19 mouse cellular contexts compared by ENCODE assay signal in the genomic region with DNA sequence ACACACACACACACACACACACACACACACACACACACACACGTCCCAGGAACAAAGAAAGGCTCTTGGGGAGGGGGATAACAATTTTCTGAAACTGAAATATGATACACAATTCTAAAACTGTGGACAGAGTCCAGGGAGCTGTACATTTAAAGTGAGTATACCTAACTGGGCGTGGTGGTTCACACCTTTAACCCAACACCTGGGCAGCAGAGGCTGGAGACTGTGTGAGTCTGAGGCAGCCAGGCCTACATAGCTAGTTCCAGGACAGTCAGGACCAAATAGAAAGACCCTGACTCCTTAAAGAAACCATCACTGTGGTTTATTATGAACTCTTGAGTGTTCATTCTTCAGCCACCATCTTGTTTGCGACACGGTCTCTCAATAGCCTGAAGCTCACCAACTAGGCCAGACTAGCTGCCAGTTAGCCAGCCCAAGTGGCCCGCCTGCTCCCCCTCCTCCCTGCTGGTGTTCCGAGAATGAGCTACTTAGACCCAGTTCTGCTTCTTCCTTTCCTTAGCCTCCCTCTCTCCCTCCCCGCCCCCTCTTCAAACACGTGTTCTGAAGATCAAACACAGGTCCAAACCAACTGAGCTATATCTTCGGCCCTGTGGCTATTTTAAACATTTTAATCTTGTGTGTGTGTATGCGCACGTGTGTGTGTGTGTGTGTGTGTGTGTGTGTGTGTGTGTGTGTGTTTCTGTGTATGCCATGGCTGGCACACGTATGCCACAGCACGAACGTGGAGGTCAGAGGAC. TPM values are rescaled to one million over a fixed set of nuclear protein-coding genes. Genes with fewer than 3 reads are reported as not detected.
DNase-seq lines count a peak whose midpoint lies in the region; ATAC-seq and TF ChIP-seq lines count a peak whose summit lies in the region.
"Had no signal": no experiment of that assay in that cellular context is flagged by ENCODE, and none has a peak within 500 bp of the region (broad histone marks: within the 10 kb centered on the region; RNA-seq: fewer than 3 reads in every experiment).

No protein-coding gene starts in this region.

- 65% methylated on average over 14 of the region's 14 CpGs for WGBS in lung, postnatal 0 days
- WGBS in midbrain, embryonic 11.5 days: 88% methylated on average over 14 of the region's 14 CpGs
- 84% methylated on average over 14 of the region's 14 CpGs for WGBS in midbrain, embryonic 15.5 days
- WGBS in stomach, embryonic 14.5 days: 73% methylated on average over 14 of the region's 14 CpGs

- no peak overlapping the region for H3K4me2 ChIP-seq in lung, postnatal 0 days (replicated peaks; ENCODE audit: low read depth, low read length)
- H3K4me2 ChIP-seq in midbrain, embryonic 11.5 days: no peak overlapping the region
- no peak overlapping the region for H3K4me2 ChIP-seq in midbrain, embryonic 15.5 days
- H3K4me2 ChIP-seq in stomach, embryonic 14.5 days (replicated peaks; ENCODE audit: low read depth, low read length): no peak overlapping the region
- H3K4me2 ChIP-seq: embryonic facial prominence, embryonic 12.5 days; forebrain, embryonic 13.5 days; forebrain, embryonic 15.5 days had no signal

- H3K27me3 ChIP-seq in lung, postnatal 0 days (replicated peaks; ENCODE audit: insufficient read depth, low read length): no peaks in the 10 kb centered on the region
- peaks cover 2% of the 10 kb centered on the region for H3K27me3 ChIP-seq in midbrain, embryonic 11.5 days (ENCODE audit: control insufficient read depth, insufficient read depth, low read length)
- no peaks in the 10 kb centered on the region for H3K27me3 ChIP-seq in midbrain, embryonic 15.5 days (replicated peaks)
- no peaks in the 10 kb centered on the region for H3K27me3 ChIP-seq in stomach, embryonic 14.5 days (ENCODE audit: control insufficient read depth, insufficient read depth, low read length)
- H3K27me3 ChIP-seq: embryonic facial prominence, embryonic 12.5 days; forebrain, embryonic 15.5 days had no signal

- TF ChIP-seq CTCF in lung, postnatal 0 days (IDR thresholded peaks at IDR 0.05): no peak

- DNase-seq in lung, adult 18-20 months: peak; percentile 18 to 33
- DNase-seq in lung, postnatal 0 days (ENCODE audit: low spot score): no peak
- peak; percentile 47 for DNase-seq in midbrain, embryonic 11.5 days (ENCODE audit: low spot score, missing footprints)
- DNase-seq in cerebellum, adult 8-10 months: no peak
- DNase-seq: adrenal gland, adult 2 months; adrenal gland, postnatal 10 days; adrenal gland, postnatal 25 days; cerebellum, adult 11 months; cerebellum, adult 18-20 months; cerebellum, adult 9-10 months; cerebellum, postnatal 10 days; cerebellum, postnatal 25 days had no signal

- no peak for TF ChIP-seq EP300 in lung, postnatal 0 days (IDR thresholded peaks at IDR 0.05)

- no peak overlapping the region for H3K4me3 ChIP-seq in lung, postnatal 0 days (ENCODE audit: low read depth, low read length)
- no peak overlapping the region for H3K4me3 ChIP-seq in midbrain, embryonic 11.5 days (ENCODE audit: low read depth, low read length)
- H3K4me3 ChIP-seq in midbrain, embryonic 15.5 days: no peak overlapping the region
- H3K4me3 ChIP-seq in stomach, embryonic 14.5 days (ENCODE audit: low read depth, low read length): no peak overlapping the region
- H3K4me3 ChIP-seq: embryonic facial prominence, embryonic 10.5 days; embryonic facial prominence, embryonic 12.5 days; forebrain, embryonic 13.5 days; forebrain, embryonic 15.5 days had no signal

- peaks cover 5% of the 10 kb centered on the region; the same call in 1 of the 2 replicates for H3K4me1 ChIP-seq in lung, postnatal 0 days (ENCODE audit: insufficient read depth, low read depth, low read length)
- H3K4me1 ChIP-seq in midbrain, embryonic 11.5 days (ENCODE audit: control insufficient read depth, insufficient read depth, low read length): peaks cover 23% of the 10 kb centered on the region
- H3K4me1 ChIP-seq in midbrain, embryonic 15.5 days: peaks cover 25% of the 10 kb centered on the region
- peaks cover 13% of the 10 kb centered on the region; the same call in 1 of the 2 replicates for H3K4me1 ChIP-seq in stomach, embryonic 14.5 days (ENCODE audit: control insufficient read depth, insufficient read depth, low read length)

- no peak overlapping the region for H3K9ac ChIP-seq in lung, postnatal 0 days (replicated peaks; ENCODE audit: low read depth)
- no peak overlapping the region for H3K9ac ChIP-seq in midbrain, embryonic 11.5 days (ENCODE audit: low read length)
- H3K9ac ChIP-seq in midbrain, embryonic 15.5 days: no peak overlapping the region
- H3K9ac ChIP-seq in stomach, embryonic 14.5 days (replicated peaks; ENCODE audit: low read depth, low read length): no peak overlapping the region
- H3K9ac ChIP-seq: embryonic facial prominence, embryonic 12.5 days; forebrain, embryonic 13.5 days; forebrain, embryonic 15.5 days had no signal

- no peaks in the 10 kb centered on the region for H3K36me3 ChIP-seq in lung, postnatal 0 days (ENCODE audit: insufficient read depth, low read length)
- no peaks in the 10 kb centered on the region for H3K36me3 ChIP-seq in midbrain, embryonic 11.5 days (ENCODE audit: control insufficient read depth, insufficient read depth, low read length)
- no peaks in the 10 kb centered on the region for H3K36me3 ChIP-seq in midbrain, embryonic 15.5 days (replicated peaks)
- no peaks in the 10 kb centered on the region for H3K36me3 ChIP-seq in stomach, embryonic 14.5 days (ENCODE audit: control insufficient read depth, insufficient read depth, low read length)
- H3K36me3 ChIP-seq: embryonic facial prominence, embryonic 10.5 days; embryonic facial prominence, embryonic 12.5 days; forebrain, embryonic 15.5 days had no signal

- no peak; the same call in 1 of the 2 replicates for ATAC-seq in lung, postnatal 0 days
- ATAC-seq in midbrain, embryonic 11.5 days (ENCODE audit: low FRiP score): no peak
- ATAC-seq in midbrain, embryonic 15.5 days (replicated peaks): no peak
- ATAC-seq in stomach, embryonic 14.5 days (ENCODE audit: insufficient number of reproducible peaks, insufficient read depth, low FRiP score, low read depth): 0 out of 2 replicates have a peak, but pooled peaks have one; percentile 64
- ATAC-seq in granulocyte monocyte progenitor cell, adult 5-6 weeks (replicated peaks; ENCODE audit: poor library complexity, severe bottlenecking): no peak
- ATAC-seq: forebrain, embryonic 13.5 days; forebrain, embryonic 15.5 days had no signal

- H3K9me3 ChIP-seq in lung, postnatal 0 days (ENCODE audit: low read length): no peaks in the 10 kb centered on the region
- no peaks in the 10 kb centered on the region for H3K9me3 ChIP-seq in midbrain, embryonic 11.5 days (ENCODE audit: control insufficient read depth, low read length)
- no peaks in the 10 kb centered on the region for H3K9me3 ChIP-seq in midbrain, embryonic 15.5 days
- H3K9me3 ChIP-seq in stomach, embryonic 14.5 days (ENCODE audit: control insufficient read depth, low read depth, low read length): no peaks in the 10 kb centered on the region
- H3K9me3 ChIP-seq: embryonic facial prominence, embryonic 10.5 days; embryonic facial prominence, embryonic 12.5 days; forebrain, embryonic 13.5 days; forebrain, embryonic 15.5 days had no signal

- H3K27ac ChIP-seq in lung, postnatal 0 days (ENCODE audit: low read length): no peak overlapping the region
- no peak overlapping the region for H3K27ac ChIP-seq in midbrain, embryonic 11.5 days (ENCODE audit: low read depth, low read length)
- no peak overlapping the region for H3K27ac ChIP-seq in midbrain, embryonic 15.5 days
- H3K27ac ChIP-seq in stomach, embryonic 14.5 days (ENCODE audit: low read length): no peak overlapping the region
- H3K27ac ChIP-seq: embryonic facial prominence, embryonic 10.5 days; embryonic facial prominence, embryonic 12.5 days; forebrain, embryonic 13.5 days; forebrain, embryonic 15.5 days had no signal

RNA-seq across cellular contexts. Expression of a gene that starts 40.2 kb away (rescaled TPM):
- 2.9 and 4.6 TPM in 2 replicates for polyA plus RNA-seq in lung, postnatal 0 days (2015; fragmentation: Nextera tagmentation; extraction: Ambion mirVana)
- polyA plus RNA-seq in midbrain, embryonic 11.5 days (2014; fragmentation: Nextera tagmentation; extraction: Ambion mirVana): 2.4 and 3.2 TPM in 2 replicates
- 6.1 and 7.8 TPM in 2 replicates for polyA plus RNA-seq in midbrain, embryonic 15.5 days (2015; fragmentation: Nextera tagmentation; extraction: Ambion mirVana)
- polyA plus RNA-seq in stomach, embryonic 14.5 days (2014; fragmentation: Nextera tagmentation; extraction: Ambion mirVana): 7.2 and 9.4 TPM in 2 replicates
- 54.3 and 54.8 TPM in 2 replicates for total RNA-seq in granulocyte monocyte progenitor cell, adult 5-6 weeks (2014; fragmentation: Nextera tagmentation)
- 24.4 and 39.0 TPM in 2 replicates for total RNA-seq in granulocyte monocyte progenitor cell, adult 5-6 weeks (2017)

RNA-seq across cellular contexts. Expression of a gene that starts 59.5 kb away (rescaled TPM):
- polyA plus RNA-seq in lung, postnatal 0 days (2015; fragmentation: Nextera tagmentation; extraction: Ambion mirVana): 40.1 and 44.2 TPM in 2 replicates
- 47.7 and 54.3 TPM in 2 replicates for polyA plus RNA-seq in midbrain, embryonic 11.5 days (2014; fragmentation: Nextera tagmentation; extraction: Ambion mirVana)
- 60.3 and 65.8 TPM in 2 replicates for polyA plus RNA-seq in midbrain, embryonic 15.5 days (2015; fragmentation: Nextera tagmentation; extraction: Ambion mirVana)
- polyA plus RNA-seq in stomach, embryonic 14.5 days (2014; fragmentation: Nextera tagmentation; extraction: Ambion mirVana): 45.3 and 45.4 TPM in 2 replicates
- 27.1 and 50.2 TPM in 2 replicates for total RNA-seq in granulocyte monocyte progenitor cell, adult 5-6 weeks (2014; fragmentation: Nextera tagmentation)
- 31.8 and 42.4 TPM in 2 replicates for total RNA-seq in granulocyte monocyte progenitor cell, adult 5-6 weeks (2017)

RNA-seq across cellular contexts. Expression of a gene that starts 59.6 kb away (rescaled TPM):
- 8.7 and 9.7 TPM in 2 replicates for polyA plus RNA-seq in lung, postnatal 0 days (2015; fragmentation: Nextera tagmentation; extraction: Ambion mirVana)
- polyA plus RNA-seq in midbrain, embryonic 11.5 days (2014; fragmentation: Nextera tagmentation; extraction: Ambion mirVana): 14.3 and 16.5 TPM in 2 replicates
- 13.8 and 14.5 TPM in 2 replicates for polyA plus RNA-seq in midbrain, embryonic 15.5 days (2015; fragmentation: Nextera tagmentation; extraction: Ambion mirVana)
- 12.2 and 12.5 TPM in 2 replicates for polyA plus RNA-seq in stomach, embryonic 14.5 days (2014; fragmentation: Nextera tagmentation; extraction: Ambion mirVana)
- total RNA-seq in granulocyte monocyte progenitor cell, adult 5-6 weeks (2014; fragmentation: Nextera tagmentation): 13.0 and 15.1 TPM in 2 replicates
- total RNA-seq in granulocyte monocyte progenitor cell, adult 5-6 weeks (2017): 6.6 and 14.4 TPM in 2 replicates

Comparison
In these comparisons a context has a peak if more than half of its experiments do, and no peak if none do; other contexts are left out.
1. DNase-seq: peak in lung, adult 18-20 months (2 of 2) and midbrain, embryonic 11.5 days (single experiment); none in lung, postnatal 0 days (single experiment) and cerebellum, adult 8-10 months (single experiment).